Mouse (Mus musculus): ENCODE measurements around the gene Serpina3i. TPM values are rescaled to one million over a fixed set of nuclear protein-coding genes. Genes with fewer than 3 reads are reported as not detected.

Gene Serpina3i
- polyA plus RNA-seq, 1 experiment from 2014 or later = 0.12 TPM

GRCm38 (mm10) chr12:104245595-104245994, 17.3 kb upstream of the Serpina3i start:
- no peaks in the 10 kb centered on the region for H3K36me3 ChIP-seq
- no peak overlapping the region for H3K4me3 ChIP-seq (replicated peaks)
- H3K4me2 ChIP-seq = no peak overlapping the region
- no peak overlapping the region for H3K9ac ChIP-seq
- ATAC-seq (ENCODE audit: insufficient read depth, low FRiP score, low read depth) = no peak
- no peaks in the 10 kb centered on the region for H3K27me3 ChIP-seq (replicated peaks)
- no peaks in the 10 kb centered on the region for H3K4me1 ChIP-seq
- 67% methylated on average over 3 of the region's 3 CpGs for WGBS
- H3K9me3 ChIP-seq = no peaks in the 10 kb centered on the region
- H3K27ac ChIP-seq = no peak overlapping the region

- H3K36me3 ChIP-seq = no peaks in the 10 kb centered on the region
- no peak overlapping the region for H3K4me2 ChIP-seq
- H3K27ac ChIP-seq = no peak overlapping the region
- H3K9me3 ChIP-seq = no peaks in the 10 kb centered on the region
- H3K9ac ChIP-seq = no peak overlapping the region
- ATAC-seq (ENCODE audit: insufficient read depth, low FRiP score, low read depth) = no peak
- no peak overlapping the region for H3K4me3 ChIP-seq (replicated peaks)
- no peaks in the 10 kb centered on the region for H3K27me3 ChIP-seq (replicated peaks)
- no peaks in the 10 kb centered on the region for H3K4me1 ChIP-seq
Measured at GRCm38 (mm10) chr12:104247553-104248002, 15.3 kb upstream of the Serpina3i start.

- no peaks in the 10 kb centered on the region for H3K9me3 ChIP-seq
- no peaks in the 10 kb centered on the region for H3K4me1 ChIP-seq
- no peak overlapping the region for H3K9ac ChIP-seq
- no peaks in the 10 kb centered on the region for H3K36me3 ChIP-seq
- H3K27me3 ChIP-seq (replicated peaks) = no peaks in the 10 kb centered on the region
- WGBS = 68% methylated on average over 3 of the region's 3 CpGs
- no peak for ATAC-seq (ENCODE audit: insufficient read depth, low FRiP score, low read depth)
- H3K4me2 ChIP-seq = no peak overlapping the region
- no peak overlapping the region for H3K4me3 ChIP-seq (replicated peaks)
- no peak overlapping the region for H3K27ac ChIP-seq
Measured at GRCm38 (mm10) chr12:104248231-104248630, 14.7 kb upstream of the Serpina3i start.

- Histone ChIP-seq H3K36me3 (no peaks in the 10 kb centered on the region), H3K27ac (no peak overlapping the region), H3K9ac (no peak overlapping the region), H3K4me1 (no peaks in the 10 kb centered on the region), H3K9me3 (no peaks in the 10 kb centered on the region), H3K4me3 (replicated peaks) (no peak overlapping the region), H3K27me3 (replicated peaks) (no peaks in the 10 kb centered on the region), H3K4me2 (no peak overlapping the region)
- ATAC-seq (ENCODE audit: insufficient read depth, low FRiP score, low read depth) = no peak
- WGBS = 45% methylated on average over 3 of the region's 3 CpGs
Measured at GRCm38 (mm10) chr12:104261041-104261440, 1.9 kb upstream of the Serpina3i start.

- no peaks in the 10 kb centered on the region for H3K27me3 ChIP-seq (replicated peaks)
- H3K4me1 ChIP-seq = no peaks in the 10 kb centered on the region
- no peak overlapping the region for H3K4me2 ChIP-seq
- no peak overlapping the region for H3K27ac ChIP-seq
- no peak overlapping the region for H3K4me3 ChIP-seq (replicated peaks)
- H3K9me3 ChIP-seq = no peaks in the 10 kb centered on the region
- WGBS = 72% methylated on average over 3 of the region's 3 CpGs
- no peak overlapping the region for H3K9ac ChIP-seq
- no peak for ATAC-seq (ENCODE audit: insufficient read depth, low FRiP score, low read depth)
- no peaks in the 10 kb centered on the region for H3K36me3 ChIP-seq
Measured at GRCm38 (mm10) chr12:104266374-104266773, 3.5 kb downstream of the Serpina3i start.

- H3K27ac ChIP-seq = no peak overlapping the region
- WGBS = 76% methylated on average over 18 of the region's 18 CpGs
- no peak for ATAC-seq (ENCODE audit: insufficient read depth, low FRiP score, low read depth)
- no peak overlapping the region for H3K4me2 ChIP-seq
- H3K36me3 ChIP-seq = no peaks in the 10 kb centered on the region
- no peak overlapping the region for H3K4me3 ChIP-seq (replicated peaks)
- H3K27me3 ChIP-seq (replicated peaks) = no peaks in the 10 kb centered on the region
- no peaks in the 10 kb centered on the region for H3K9me3 ChIP-seq
- H3K9ac ChIP-seq = no peak overlapping the region
- no peaks in the 10 kb centered on the region for H3K4me1 ChIP-seq
Measured at GRCm38 (mm10) chr12:104278216-104279055, 15.5 kb downstream of the Serpina3i start.

- H3K4me3 ChIP-seq (replicated peaks) = no peak overlapping the region
- no peaks in the 10 kb centered on the region for H3K9me3 ChIP-seq
- ATAC-seq (ENCODE audit: insufficient read depth, low FRiP score, low read depth) = no peak
- no peaks in the 10 kb centered on the region for H3K27me3 ChIP-seq (replicated peaks)
- H3K9ac ChIP-seq = no peak overlapping the region
- no peaks in the 10 kb centered on the region for H3K4me1 ChIP-seq
- no peaks in the 10 kb centered on the region for H3K36me3 ChIP-seq
- no peak overlapping the region for H3K27ac ChIP-seq
- 11% methylated on average over 3 of the region's 3 CpGs for WGBS
- H3K4me2 ChIP-seq = no peak overlapping the region
Measured at GRCm38 (mm10) chr12:104279056-104279435, 16.1 kb downstream of the Serpina3i start.

- WGBS = 92% methylated on average over 11 of the region's 11 CpGs
- Histone ChIP-seq H3K27me3 (replicated peaks) (no peaks in the 10 kb centered on the region), H3K4me3 (replicated peaks) (no peak overlapping the region), H3K9ac (no peak overlapping the region), H3K4me1 (no peaks in the 10 kb centered on the region), H3K27ac (no peak overlapping the region), H3K36me3 (no peaks in the 10 kb centered on the region), H3K4me2 (no peak overlapping the region), H3K9me3 (no peaks in the 10 kb centered on the region)
- ATAC-seq (ENCODE audit: insufficient read depth, low FRiP score, low read depth) = no peak
Measured at GRCm38 (mm10) chr12:104283380-104283779, 20.5 kb downstream of the Serpina3i start.

- no peak overlapping the region for H3K4me2 ChIP-seq
- no peak overlapping the region for H3K4me3 ChIP-seq (replicated peaks)
- H3K4me1 ChIP-seq = no peaks in the 10 kb centered on the region
- no peaks in the 10 kb centered on the region for H3K27me3 ChIP-seq (replicated peaks)
- ATAC-seq (ENCODE audit: insufficient read depth, low FRiP score, low read depth) = no peak
- no peaks in the 10 kb centered on the region for H3K9me3 ChIP-seq
- H3K9ac ChIP-seq = no peak overlapping the region
- H3K36me3 ChIP-seq = no peaks in the 10 kb centered on the region
- no peak overlapping the region for H3K27ac ChIP-seq
Measured at GRCm38 (mm10) chr12:104288336-104288735, 25.4 kb downstream of the Serpina3i start.

- WGBS = 29% methylated on average over 4 of the region's 4 CpGs
- no peaks in the 10 kb centered on the region for H3K36me3 ChIP-seq
- H3K9ac ChIP-seq = no peak overlapping the region
- no peak for ATAC-seq (ENCODE audit: insufficient read depth, low FRiP score, low read depth)
- H3K4me3 ChIP-seq (replicated peaks) = no peak overlapping the region
- no peaks in the 10 kb centered on the region for H3K27me3 ChIP-seq (replicated peaks)
- H3K4me1 ChIP-seq = no peaks in the 10 kb centered on the region
- no peaks in the 10 kb centered on the region for H3K9me3 ChIP-seq
- no peak overlapping the region for H3K27ac ChIP-seq
- no peak overlapping the region for H3K4me2 ChIP-seq
Measured at GRCm38 (mm10) chr12:104289872-104290271, 26.9 kb downstream of the Serpina3i start.

GRCm38 (mm10) chr12:104293963-104294362, 31.0 kb downstream of the Serpina3i start:
- H3K4me2 ChIP-seq = no peak overlapping the region
- no peaks in the 10 kb centered on the region for H3K36me3 ChIP-seq
- no peaks in the 10 kb centered on the region for H3K27me3 ChIP-seq (replicated peaks)
- H3K4me1 ChIP-seq = no peaks in the 10 kb centered on the region
- no peaks in the 10 kb centered on the region for H3K9me3 ChIP-seq
- H3K9ac ChIP-seq = no peak overlapping the region
- WGBS = 81% methylated on average over 2 of the region's 2 CpGs
- no peak overlapping the region for H3K27ac ChIP-seq
- H3K4me3 ChIP-seq (replicated peaks) = no peak overlapping the region
- ATAC-seq (ENCODE audit: insufficient read depth, low FRiP score, low read depth) = no peak

- H3K27ac ChIP-seq = no peak overlapping the region
- ATAC-seq (ENCODE audit: insufficient read depth, low FRiP score, low read depth) = no peak
- no peaks in the 10 kb centered on the region for H3K27me3 ChIP-seq (replicated peaks)
- no peak overlapping the region for H3K4me2 ChIP-seq
- H3K4me3 ChIP-seq (replicated peaks) = no peak overlapping the region
- 92% methylated on average over 2 of the region's 2 CpGs for WGBS
- no peaks in the 10 kb centered on the region for H3K36me3 ChIP-seq
- no peak overlapping the region for H3K9ac ChIP-seq
- no peaks in the 10 kb centered on the region for H3K4me1 ChIP-seq
- no peaks in the 10 kb centered on the region for H3K9me3 ChIP-seq
Measured at GRCm38 (mm10) chr12:104298049-104298448, 35.1 kb downstream of the Serpina3i start.

- 62% methylated on average over 4 of the region's 4 CpGs for WGBS
- Histone ChIP-seq H3K9ac (no peak overlapping the region), H3K4me2 (no peak overlapping the region), H3K36me3 (no peaks in the 10 kb centered on the region), H3K4me1 (no peaks in the 10 kb centered on the region), H3K9me3 (no peaks in the 10 kb centered on the region), H3K27me3 (replicated peaks) (no peaks in the 10 kb centered on the region), H3K27ac (no peak overlapping the region), H3K4me3 (replicated peaks) (no peak overlapping the region)
- ATAC-seq (ENCODE audit: insufficient read depth, low FRiP score, low read depth) = no peak
Measured at GRCm38 (mm10) chr12:104305991-104306390, 43.1 kb downstream of the Serpina3i start.
